Mouse (Mus musculus): ENCODE measurements around the gene Fxyd2.

Fxyd2 gene

DNA sequence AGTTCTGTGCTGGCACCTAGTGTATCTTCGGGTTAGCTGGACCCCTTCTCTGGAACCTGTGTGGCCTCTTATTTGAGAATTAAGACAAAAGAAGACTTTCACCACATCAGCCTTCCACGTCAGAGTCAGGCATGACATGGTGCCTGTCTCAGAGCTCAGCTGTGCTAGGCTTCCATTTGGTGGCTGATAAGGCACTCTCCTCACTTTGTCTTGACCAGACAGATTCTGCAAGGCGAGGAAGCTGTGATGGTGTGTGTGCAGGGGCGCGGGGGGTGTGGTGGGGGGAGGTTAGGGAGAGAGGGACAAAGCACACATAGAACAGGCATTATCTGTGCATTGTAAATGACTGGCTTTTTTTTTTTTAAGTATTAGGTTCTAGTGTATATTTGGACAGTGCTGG, 29.9 kb downstream of the Fxyd2 start:
- DNase-seq (ENCODE audit: low spot score): no peak

GRCm38 (mm10) chr9:45429951-45430697, 30.7 kb downstream of the Fxyd2 start:
- DNase-seq (ENCODE audit: low spot score): no peak

DNA sequence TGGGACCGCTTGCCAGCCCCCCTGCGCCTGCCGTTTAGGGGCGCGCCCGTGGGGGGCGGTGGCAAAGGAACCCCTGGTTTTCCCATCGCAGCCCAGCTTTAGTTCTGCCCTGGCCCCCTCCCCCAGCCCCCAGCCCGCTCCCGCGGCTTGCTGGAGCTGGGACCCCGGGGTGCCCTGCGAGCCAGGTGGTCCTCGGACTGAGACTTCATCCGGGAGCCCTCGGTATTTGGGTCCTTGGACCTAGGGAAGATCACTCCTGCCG, 31.2 kb downstream of the Fxyd2 start:
- DNase-seq (ENCODE audit: low spot score): no peak

GRCm38 (mm10) chr9:45431150-45431549, 31.7 kb downstream of the Fxyd2 start:
- DNase-seq (ENCODE audit: low spot score): no peak

GRCm38 (mm10) chr9:45432639-45433038, 33.2 kb downstream of the Fxyd2 start:
- DNase-seq (ENCODE audit: low spot score): no peak

GRCm38 (mm10) chr9:45433119-45433518, 33.6 kb downstream of the Fxyd2 start:
- DNase-seq (ENCODE audit: low spot score): no peak

- DNase-seq (ENCODE audit: low spot score): no peak
These were observed 34.7 kb downstream of the Fxyd2 start for GRCm38 (mm10) chr9:45434171-45434570.

GRCm38 (mm10) chr9:45439025-45439424, 39.6 kb downstream of the Fxyd2 start:
- no peak for DNase-seq (ENCODE audit: low spot score)

GRCm38 (mm10) chr9:45440083-45440784, 40.8 kb downstream of the Fxyd2 start:
- DNase-seq (ENCODE audit: low spot score): no peak

GRCm38 (mm10) chr9:45444251-45444798, 44.9 kb downstream of the Fxyd2 start:
- DNase-seq (ENCODE audit: low spot score): no peak

DNA sequence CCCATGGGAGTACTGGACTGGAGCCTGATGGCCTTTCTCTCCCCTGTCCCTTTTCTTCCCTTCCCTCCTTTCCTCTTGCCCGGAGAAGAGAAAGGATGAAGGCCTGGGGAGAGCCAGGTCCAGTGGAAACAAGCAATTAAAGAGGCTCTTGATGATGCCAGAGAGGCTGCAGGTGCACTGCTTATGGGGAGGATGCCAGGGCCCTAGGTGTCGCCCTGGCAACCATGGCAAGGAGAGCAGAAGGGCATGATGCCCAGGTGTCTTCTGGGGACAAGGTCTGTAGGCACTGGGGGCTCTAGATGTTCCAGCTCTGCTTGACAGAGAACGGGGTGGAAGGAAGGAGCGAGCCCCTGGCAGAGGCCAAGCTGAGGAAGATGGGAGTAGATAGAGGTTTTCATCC, 50.2 kb downstream of the Fxyd2 start:
- DNase-seq (ENCODE audit: low spot score): no peak

DNA sequence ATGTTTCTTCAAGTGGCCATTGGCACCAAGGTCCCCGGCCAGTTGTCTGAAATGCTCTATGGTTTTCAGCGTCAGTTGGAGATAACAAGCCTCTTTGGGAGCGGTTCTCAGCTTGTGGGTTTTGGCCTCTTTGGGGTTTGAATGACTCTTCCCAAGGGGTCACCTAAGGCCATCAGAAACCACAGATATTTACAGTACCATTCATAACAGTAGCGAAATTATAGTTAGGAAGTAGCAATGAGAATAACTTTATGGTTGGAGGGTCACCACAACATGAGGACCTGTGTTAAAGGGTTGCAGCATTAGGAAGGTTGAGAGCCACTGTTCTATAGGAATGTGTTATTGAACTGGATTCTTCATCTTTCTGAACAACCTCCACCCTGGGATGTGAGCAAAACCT, 51.9 kb downstream of the Fxyd2 start:
- DNase-seq (ENCODE audit: low spot score): no peak

DNA sequence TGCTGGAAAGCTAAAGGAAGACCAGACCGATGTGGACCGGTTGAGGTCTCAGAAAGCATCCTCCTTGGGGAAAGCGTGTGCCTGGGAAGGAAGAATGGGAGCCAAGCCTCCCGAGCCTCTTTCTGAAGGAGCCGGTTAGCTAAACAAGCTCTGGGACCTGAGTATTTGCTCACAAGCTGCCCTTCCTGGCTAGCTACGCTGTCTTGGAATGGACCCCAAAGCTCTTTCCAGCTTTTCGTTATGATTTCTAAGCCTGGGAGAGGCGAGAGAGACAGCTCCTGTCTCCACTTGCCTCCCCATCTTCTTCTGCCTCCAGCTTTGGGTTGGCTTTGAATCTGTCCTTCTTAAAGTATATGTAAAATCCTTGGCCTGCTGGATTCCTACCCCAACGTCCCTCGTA, 54.6 kb downstream of the Fxyd2 start:
- no peak for DNase-seq (ENCODE audit: low spot score)

DNA sequence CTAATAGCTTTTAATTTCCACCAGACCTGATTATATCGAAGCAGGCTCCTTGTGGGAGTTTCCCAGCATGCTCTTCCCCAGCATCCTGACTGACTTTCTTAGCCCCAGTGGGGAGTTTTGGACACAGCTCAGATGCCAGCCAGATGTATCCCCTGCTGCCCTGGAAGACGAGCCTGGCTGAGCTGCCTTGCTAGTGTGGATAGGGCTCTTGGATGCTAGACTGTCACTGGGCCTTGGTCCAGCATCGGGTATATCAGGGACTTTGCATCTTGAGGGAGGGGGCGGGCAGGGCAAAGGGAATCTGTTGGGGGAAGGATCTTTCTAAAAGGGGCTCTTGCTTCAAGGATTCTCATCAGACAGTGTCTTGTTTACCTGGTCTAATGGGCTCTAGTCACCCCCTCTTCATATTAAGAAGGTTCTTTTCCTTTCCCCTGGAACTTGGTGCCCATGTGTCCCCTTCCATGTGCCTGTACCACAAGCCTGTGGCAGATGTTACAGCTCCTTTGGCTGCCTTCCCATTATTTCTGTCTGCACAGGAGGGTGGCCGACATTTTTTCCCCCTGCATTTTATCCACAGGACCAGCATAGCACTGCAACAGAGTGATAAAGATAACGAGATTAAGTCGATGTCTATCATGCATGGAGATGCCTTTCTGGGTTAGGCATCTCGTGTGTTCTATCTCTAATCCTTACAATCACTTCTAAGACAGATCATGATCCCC, 55.6 kb downstream of the Fxyd2 start:
- no peak for DNase-seq (ENCODE audit: low spot score)

GRCm38 (mm10) chr9:45457200-45457599, 57.7 kb downstream of the Fxyd2 start:
- no peak for DNase-seq (ENCODE audit: low spot score)

GRCm38 (mm10) chr9:45458363-45458762, 58.9 kb downstream of the Fxyd2 start:
- no peak for DNase-seq (ENCODE audit: low spot score)
